Mouse (Mus musculus) testis, postnatal 14 days (tissue): ENCODE data around the gene Adora1.

ENCODE experiments used
- DNase-seq: peaks from one replicate; pipeline ENCODE4 v3.0.0; 2021; ENCODE audit warnings: low spot score

The Adora1 gene

GRCm38 (mm10) chr1:134240701-134241100, 5.5 kb upstream of the Adora1 start:
- DNase-seq, result no peak

- no peak for DNase-seq
Measured at GRCm38 (mm10) chr1:134237438-134237837, 2.2 kb upstream of the Adora1 start.

- no peak for DNase-seq
Measured at GRCm38 (mm10) chr1:134236142-134236541, 911 bp upstream of the Adora1 start.

- DNase-seq, result no peak
Measured at GRCm38 (mm10) chr1:134234455-134235390, 508 bp downstream of the Adora1 start.

- DNase-seq, result no peak
Measured at GRCm38 (mm10) chr1:134233681-134234454, 1.4 kb downstream of the Adora1 start.

GRCm38 (mm10) chr1:134232778-134233531, 2.3 kb downstream of the Adora1 start:
- peak; percentile 62 for DNase-seq

GRCm38 (mm10) chr1:134232326-134232725, 2.9 kb downstream of the Adora1 start:
- no peak for DNase-seq

- DNase-seq, result no peak
Measured at GRCm38 (mm10) chr1:134231681-134232080, 3.5 kb downstream of the Adora1 start.

- no peak for DNase-seq
Measured at GRCm38 (mm10) chr1:134231270-134231669, 4.0 kb downstream of the Adora1 start.

- DNase-seq, result peak; percentile 53
Measured at GRCm38 (mm10) chr1:134230638-134231228, 4.5 kb downstream of the Adora1 start.

- no peak for DNase-seq
Measured at GRCm38 (mm10) chr1:134229806-134230575, 5.2 kb downstream of the Adora1 start.

GRCm38 (mm10) chr1:134226739-134227138, 8.5 kb downstream of the Adora1 start:
- DNase-seq, result no peak

- DNase-seq, result no peak
Measured at GRCm38 (mm10) chr1:134225375-134225774, 9.9 kb downstream of the Adora1 start.

- DNase-seq, result no peak
Measured at GRCm38 (mm10) chr1:134224649-134225227, 10.5 kb downstream of the Adora1 start.

GRCm38 (mm10) chr1:134222122-134223055, 12.8 kb downstream of the Adora1 start:
- peak; percentile 71 for DNase-seq

GRCm38 (mm10) chr1:134221172-134221571, 14.1 kb downstream of the Adora1 start:
- DNase-seq, result no peak

- DNase-seq, result no peak
Measured at GRCm38 (mm10) chr1:134219608-134220007, 15.6 kb downstream of the Adora1 start.

- no peak for DNase-seq
Measured at GRCm38 (mm10) chr1:134217942-134218341, 17.3 kb downstream of the Adora1 start.

- peak; percentile 54 for DNase-seq
Measured at GRCm38 (mm10) chr1:134217028-134217481, 18.2 kb downstream of the Adora1 start.
